Mouse (Mus musculus) kidney, postnatal 4 days (tissue): ENCODE measurements at regions not wholly inside any gene's neighbourhood (a gene's known extent, or its start where the extent isn't known, plus 50 kb on each side); places are given as distances from the start of the nearest gene placed in this dataset.
A peak's percentile ranks its signal among the peaks of the same experiment; 100 is the strongest.

ENCODE experiments used
- DNase-seq, 2 experiments: peaks; one replicate each; pipeline ENCODE4 v3.0.0; 2021; ENCODE audit warnings: mixed read lengths in 2 of 2

- no peak for DNase-seq
These were observed 345.9 kb downstream of the Pik3r1 start for GRCm38 (mm10) chr13:101422082-101422481.

GRCm38 (mm10) chr13:101419457-101420025 is 348.5 kb downstream of the Pik3r1 start:
- DNase-seq: no peak

- no peak for DNase-seq
These were observed 349.7 kb downstream of the Pik3r1 start for GRCm38 (mm10) chr13:101418272-101418671.

- no peak for DNase-seq
These were observed 359.1 kb downstream of the Pik3r1 start for GRCm38 (mm10) chr13:101408885-101409284.

DNA sequence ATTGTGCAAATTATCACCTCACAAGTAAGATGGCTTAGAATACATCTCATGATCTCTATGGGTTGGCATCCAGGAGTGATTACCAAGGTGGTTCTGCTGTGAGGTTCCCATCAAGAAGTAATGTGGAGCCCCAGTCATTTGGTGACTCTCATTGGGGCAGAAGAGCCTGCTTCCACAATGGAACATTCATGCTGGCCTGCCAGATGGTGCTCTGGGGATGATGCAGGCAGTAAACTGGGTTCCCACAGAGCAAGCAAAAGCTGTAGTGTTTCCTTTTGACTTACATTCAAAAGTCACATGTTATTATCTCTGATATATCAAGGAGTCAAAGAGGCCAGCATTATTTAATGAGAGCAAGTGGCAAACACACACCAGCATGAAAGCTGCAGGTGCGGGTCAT is 360.4 kb downstream of the Pik3r1 start:
- DNase-seq: no peak

DNA sequence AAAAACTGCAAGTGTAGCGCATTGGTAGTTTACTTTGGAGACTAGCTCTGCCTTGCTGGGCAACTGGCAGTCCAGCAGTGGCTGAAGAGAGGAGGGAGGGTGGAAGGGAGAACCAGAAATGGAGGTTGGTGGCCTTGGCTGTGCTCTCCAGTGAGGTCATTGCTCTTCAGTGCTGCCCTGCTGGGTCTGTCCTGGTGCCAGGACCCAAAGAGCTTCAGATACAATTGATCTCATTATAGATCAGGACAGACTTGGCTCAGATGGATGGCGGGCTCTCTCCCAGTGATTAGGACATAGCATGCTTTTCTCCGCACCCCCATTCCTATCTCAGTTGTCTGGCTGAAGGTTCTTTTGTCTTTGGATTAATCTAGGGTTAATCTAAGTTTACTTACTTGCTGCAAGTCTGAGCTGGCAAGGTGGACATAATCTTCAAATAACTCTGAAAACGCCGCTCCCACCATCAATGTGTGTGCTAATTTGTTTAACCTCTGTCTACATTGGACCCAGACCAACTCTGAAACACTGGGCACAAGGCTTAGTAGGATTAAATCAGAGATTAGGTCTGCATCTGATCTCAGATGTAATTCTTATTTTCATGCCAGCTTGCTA is 394.3 kb downstream of the Pik3r1 start:
- DNase-seq: no peak

GRCm38 (mm10) chr13:101371906-101372305 is 396.1 kb downstream of the Pik3r1 start:
- DNase-seq: no peak

GRCm38 (mm10) chr13:101368170-101368569 is 399.8 kb downstream of the Pik3r1 start:
- DNase-seq: no peak

GRCm38 (mm10) chr13:101355363-101355762 is 412.7 kb downstream of the Pik3r1 start:
- no peak for DNase-seq

DNA sequence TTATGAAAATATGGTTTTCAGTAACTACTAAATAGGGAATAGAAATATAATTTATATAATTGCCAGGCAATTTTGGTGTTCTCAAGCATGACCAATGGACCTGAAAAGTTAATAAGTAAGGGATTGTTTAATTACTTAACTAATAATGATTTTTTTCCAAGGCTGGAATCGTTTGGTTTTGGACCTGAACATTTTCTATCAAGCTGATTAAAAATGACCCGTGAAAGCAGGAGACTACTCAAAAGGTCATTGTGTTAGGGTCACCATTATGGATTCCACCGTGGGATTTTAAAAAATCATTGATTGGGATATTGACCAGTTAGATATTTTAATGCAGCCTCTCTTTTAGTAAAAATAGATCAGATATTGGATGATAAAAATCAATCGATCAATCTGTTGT is 416.9 kb downstream of the Pik3r1 start:
- no peak for DNase-seq

GRCm38 (mm10) chr13:101349354-101349753 is 418.7 kb downstream of the Pik3r1 start:
- peak in 1 of 2 experiments; percentile 11 for DNase-seq

DNA sequence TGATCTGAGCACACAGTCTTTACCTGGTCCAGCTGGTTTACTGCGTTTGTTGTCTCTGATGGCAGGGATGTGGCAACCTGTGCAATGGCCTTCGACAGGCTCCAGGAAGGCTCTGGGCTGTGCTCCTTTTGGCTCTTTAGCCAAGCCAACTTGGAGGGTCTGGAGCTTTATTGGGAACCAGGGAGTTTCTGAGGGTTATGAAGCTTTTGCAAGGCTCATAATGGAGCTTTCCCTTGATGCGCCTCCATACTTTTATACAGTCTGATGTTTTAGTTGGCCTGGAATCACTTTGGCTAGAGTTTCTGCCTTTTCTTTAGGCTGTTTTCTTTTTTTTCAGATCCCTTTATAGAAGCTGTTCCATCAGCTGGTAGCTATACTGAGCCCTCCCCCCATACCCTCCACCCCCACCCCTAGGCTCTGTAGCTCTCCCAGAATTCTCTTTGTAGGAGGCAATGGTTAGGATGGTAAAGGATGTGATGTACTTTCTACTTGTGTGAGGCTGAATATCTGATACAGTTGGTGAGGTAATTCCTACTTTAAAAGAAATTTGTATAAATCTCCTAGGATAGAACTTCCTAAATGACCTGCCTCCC is 429.6 kb downstream of the Pik3r1 start:
- DNase-seq: no peak

DNA sequence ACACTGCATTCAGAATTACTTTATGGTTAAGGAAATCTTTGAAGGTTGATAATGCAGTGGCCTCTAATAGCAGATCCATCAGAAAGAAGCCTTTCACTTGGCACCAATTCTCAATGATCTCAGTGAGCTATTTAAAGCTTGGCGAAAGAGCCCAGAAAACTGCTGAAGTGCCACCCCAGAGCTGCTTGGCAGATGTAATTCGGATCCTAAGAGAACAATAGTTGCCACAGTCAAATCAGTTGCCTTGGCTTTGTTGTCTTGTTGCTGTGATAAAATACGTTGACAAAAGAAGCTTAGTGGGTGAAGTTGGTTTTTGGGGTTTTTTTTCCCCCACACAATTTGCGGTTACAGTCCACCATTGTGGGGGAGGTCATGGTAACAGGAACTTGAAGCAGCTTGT is 449.4 kb downstream of the Pik3r1 start:
- DNase-seq: no peak

GRCm38 (mm10) chr13:101316336-101316735 is 451.7 kb downstream of the Pik3r1 start:
- no peak for DNase-seq

- no peak for DNase-seq
These were observed 454.0 kb downstream of the Pik3r1 start for GRCm38 (mm10) chr13:101314040-101314439.

GRCm38 (mm10) chr13:101311634-101312314 is 456.2 kb downstream of the Pik3r1 start:
- DNase-seq: peak in 1 of 2 experiments; percentile 27

DNA sequence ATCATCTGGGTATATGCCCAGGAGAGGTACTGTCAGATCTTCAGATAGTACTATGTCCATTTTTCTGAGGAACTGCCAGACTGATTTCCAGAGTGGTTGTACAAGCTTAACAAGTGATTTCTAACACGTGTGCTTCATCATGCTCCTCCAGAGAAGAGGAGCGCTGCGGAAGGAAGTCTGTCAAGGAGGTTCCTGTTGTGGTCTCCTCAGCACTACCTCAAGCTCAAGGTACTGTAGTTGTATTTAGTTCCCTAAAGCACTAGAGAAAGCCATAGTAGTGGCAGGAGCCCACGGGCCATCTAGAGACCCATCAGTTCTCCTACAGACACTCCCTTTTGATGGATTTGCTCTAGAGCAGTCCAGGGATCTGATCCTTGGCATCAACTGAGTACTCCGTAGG is 459.3 kb downstream of the Pik3r1 start:
- no peak for DNase-seq

- DNase-seq: no peak
These were observed 462.2 kb downstream of the Pik3r1 start for GRCm38 (mm10) chr13:101305695-101306413.

DNA sequence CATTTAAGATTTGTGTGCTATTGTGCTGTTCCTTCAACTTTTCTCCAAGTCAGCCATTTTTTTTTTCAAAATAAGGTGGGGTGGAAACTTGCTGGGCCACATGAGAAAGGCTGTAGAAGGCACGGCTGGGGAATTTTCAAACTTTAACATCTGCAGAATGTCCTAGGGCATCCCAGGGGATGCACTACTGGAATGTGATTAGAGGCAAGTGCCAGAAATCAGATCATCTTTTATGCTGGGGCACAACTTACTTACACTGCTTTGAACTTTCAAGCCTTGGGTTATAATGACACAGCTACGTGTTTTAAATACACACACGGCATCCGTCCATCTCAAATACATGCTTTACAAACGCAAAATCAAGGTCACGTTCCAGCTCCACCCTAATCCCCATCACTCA is 463.0 kb downstream of the Pik3r1 start:
- no peak for DNase-seq

- DNase-seq: no peak
These were observed 466.7 kb downstream of the Pik3r1 start for GRCm38 (mm10) chr13:101301361-101301760.

DNA sequence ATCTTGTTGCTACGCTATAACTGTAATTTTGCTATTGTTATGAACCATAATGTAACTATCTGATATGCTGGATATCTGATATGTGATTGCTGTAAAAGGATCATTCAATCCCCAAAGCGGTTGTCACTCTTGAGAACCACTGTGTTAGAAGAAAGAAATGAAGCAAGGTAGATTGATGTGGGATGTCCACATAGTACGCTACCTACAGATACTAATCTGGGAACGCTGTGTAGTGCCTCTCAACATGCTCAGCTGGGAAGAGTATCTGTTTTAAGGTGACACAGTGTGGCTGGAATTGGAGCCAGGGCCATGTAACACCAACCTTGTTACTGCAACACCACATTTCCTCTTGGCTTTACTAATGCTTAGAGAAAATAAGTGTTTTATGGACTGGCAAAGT is 456.2 kb upstream of the Slc30a5 start:
- no peak for DNase-seq

DNA sequence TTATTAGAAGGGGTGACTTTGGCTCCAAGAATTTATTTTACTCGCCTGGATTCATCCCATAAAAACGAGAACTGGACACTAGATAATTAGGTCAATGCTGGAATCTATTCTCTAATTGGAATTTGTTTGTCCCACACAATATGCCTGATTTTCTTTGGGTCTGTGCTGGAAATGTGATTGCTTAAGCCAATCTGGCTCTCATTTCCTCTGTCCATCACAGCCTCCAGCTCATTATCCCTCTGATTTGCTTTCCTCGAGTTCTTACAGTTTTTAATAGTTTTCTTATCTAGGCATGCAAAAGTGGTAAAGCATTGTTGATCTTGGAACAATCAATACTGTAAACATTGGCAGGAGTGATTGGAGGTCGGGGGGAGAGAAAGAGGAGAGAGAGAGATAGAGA is 453.9 kb upstream of the Slc30a5 start:
- DNase-seq: no peak
